Mouse (Mus musculus): ENCODE results near the gene Magi1. TPM values are rescaled to one million over a fixed set of nuclear protein-coding genes. Genes with fewer than 3 reads are reported as not detected.
A peak's percentile ranks its signal among the peaks of the same experiment; 100 is the strongest.

Magi1 gene
- polyA plus RNA-seq, 1 experiment from 2014 or later: 17.1 TPM

- Histone ChIP-seq H3K27ac (no peak overlapping the region), H3K4me2 (no peak overlapping the region), H3K27me3 (no peaks in the 10 kb centered on the region; the same call in 1 of the 2 replicates), H3K9me3 (no peaks in the 10 kb centered on the region), H3K9ac (replicated peaks) (no peak overlapping the region), H3K4me1 (replicated peaks) (peaks cover 62% of the 10 kb centered on the region), H3K36me3 (no peaks in the 10 kb centered on the region), H3K4me3 (replicated peaks) (no peak overlapping the region)
- ATAC-seq (ENCODE audit: insufficient number of reproducible peaks, insufficient read depth, low FRiP score, low TSS enrichment, low read depth): no peak
- 41% methylated on average over 4 of the region's 4 CpGs for WGBS
These were observed 151.7 kb downstream of the Magi1 start for GRCm38 (mm10) chr6:94131999-94132398.

DNA sequence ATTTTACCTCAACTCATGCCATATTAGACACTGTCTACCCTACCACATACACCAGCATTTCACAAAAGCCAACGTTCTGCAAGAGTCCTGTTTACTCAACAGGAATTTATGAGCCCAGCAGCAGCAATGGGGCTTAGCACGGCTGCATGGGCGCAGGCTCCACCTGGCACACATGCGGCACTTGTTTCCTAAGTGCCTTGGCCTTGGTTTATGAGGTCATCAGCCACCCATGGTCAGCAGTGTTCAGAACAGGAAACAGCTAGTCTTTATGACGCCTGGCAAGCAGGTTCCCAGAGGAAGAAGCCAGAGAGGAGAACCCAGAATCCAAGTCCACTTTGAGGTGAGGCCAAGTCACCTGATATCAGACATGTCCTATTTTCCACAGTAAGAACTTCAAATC lies 153.3 kb downstream of the Magi1 start:
- Histone ChIP-seq H3K4me2 (0 out of 2 replicates have a peak overlapping the region, but pooled peaks have one; percentile 0), H3K4me3 (replicated peaks) (no peak overlapping the region), H3K9me3 (no peaks in the 10 kb centered on the region), H3K36me3 (no peaks in the 10 kb centered on the region), H3K9ac (replicated peaks) (no peak overlapping the region), H3K4me1 (replicated peaks) (peaks cover 54% of the 10 kb centered on the region), H3K27ac (no peak overlapping the region), H3K27me3 (no peaks in the 10 kb centered on the region; the same call in 1 of the 2 replicates)
- WGBS: 18% methylated on average over 5 of the region's 5 CpGs
- ATAC-seq (ENCODE audit: insufficient number of reproducible peaks, insufficient read depth, low FRiP score, low TSS enrichment, low read depth): peak; percentile 75

DNA sequence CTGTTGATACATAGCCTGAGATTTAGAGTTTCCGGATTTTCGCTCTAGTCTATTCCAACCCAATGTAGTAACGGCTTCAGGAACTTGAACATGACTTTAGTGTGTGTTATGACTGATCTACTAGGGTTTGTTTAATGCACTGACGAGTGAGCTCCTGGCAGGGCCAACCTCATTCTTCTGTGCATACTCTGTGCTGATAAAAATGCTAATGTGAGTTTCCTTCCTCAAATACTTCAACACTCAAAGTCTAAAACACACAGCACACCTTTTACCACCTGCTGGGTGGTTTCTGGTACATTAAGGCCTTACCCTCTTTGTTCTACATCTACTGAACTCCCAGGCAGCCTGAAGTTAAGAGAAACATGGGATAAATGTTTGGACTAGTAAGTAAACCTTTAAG lies 157.0 kb downstream of the Magi1 start:
- Histone ChIP-seq H3K36me3 (no peaks in the 10 kb centered on the region), H3K4me1 (replicated peaks) (peaks cover 74% of the 10 kb centered on the region), H3K27ac (no peak overlapping the region), H3K9me3 (no peaks in the 10 kb centered on the region), H3K4me2 (no peak overlapping the region), H3K4me3 (replicated peaks) (no peak overlapping the region), H3K9ac (replicated peaks) (no peak overlapping the region), H3K27me3 (no peaks in the 10 kb centered on the region)
- WGBS: 86% methylated on average over 4 of the region's 4 CpGs
- ATAC-seq (ENCODE audit: insufficient number of reproducible peaks, insufficient read depth, low FRiP score, low TSS enrichment, low read depth): no peak

DNA sequence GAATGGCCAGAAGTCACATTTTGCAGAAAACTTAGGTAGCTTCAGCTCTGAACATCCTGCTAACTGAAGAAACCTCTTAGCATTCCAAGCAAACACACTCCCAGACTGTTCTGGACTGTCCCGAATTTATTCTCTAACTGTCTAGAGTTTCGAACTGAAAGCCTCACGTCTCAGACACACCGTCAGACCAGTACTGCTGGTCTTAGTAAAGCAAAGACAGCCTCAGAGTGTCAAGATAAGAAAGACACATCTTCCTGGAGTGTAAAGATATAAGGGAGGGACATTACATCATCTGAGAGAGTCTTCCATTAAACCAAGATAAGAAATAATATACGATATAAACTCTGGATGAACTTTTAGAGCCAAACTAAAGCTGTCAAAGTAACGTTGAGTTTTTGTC lies 158.6 kb downstream of the Magi1 start:
- Histone ChIP-seq H3K27ac (no peak overlapping the region), H3K36me3 (no peaks in the 10 kb centered on the region), H3K9me3 (no peaks in the 10 kb centered on the region), H3K4me3 (replicated peaks) (no peak overlapping the region), H3K4me2 (no peak overlapping the region), H3K9ac (replicated peaks) (no peak overlapping the region), H3K27me3 (peaks cover 6% of the 10 kb centered on the region; the same call in 1 of the 2 replicates), H3K4me1 (replicated peaks) (peaks cover 75% of the 10 kb centered on the region)
- no peak for ATAC-seq (ENCODE audit: insufficient number of reproducible peaks, insufficient read depth, low FRiP score, low TSS enrichment, low read depth)
- WGBS: 63% methylated on average over 6 of the region's 6 CpGs

DNA sequence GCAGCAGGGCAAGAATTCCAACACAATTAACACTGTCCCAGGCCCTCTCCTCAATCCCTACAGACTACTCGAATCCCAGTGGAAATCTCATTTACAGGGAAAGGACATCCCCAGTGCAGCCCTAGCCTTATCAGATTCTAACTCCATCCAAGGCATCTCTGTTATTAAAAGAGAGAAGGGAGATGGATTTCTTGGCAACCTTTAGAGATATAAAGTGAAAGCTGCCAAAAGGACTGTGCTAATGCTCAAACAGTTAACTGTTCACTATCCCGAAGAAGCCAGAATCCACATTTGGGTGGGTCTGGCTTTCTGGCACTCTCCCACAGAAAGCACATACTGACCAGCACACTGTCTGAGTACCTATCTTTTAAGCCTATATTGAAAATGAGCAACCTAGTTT lies 159.4 kb downstream of the Magi1 start:
- Histone ChIP-seq H3K9ac (replicated peaks) (no peak overlapping the region), H3K4me3 (replicated peaks) (no peak overlapping the region), H3K27ac (no peak overlapping the region), H3K4me2 (no peak overlapping the region), H3K36me3 (no peaks in the 10 kb centered on the region), H3K4me1 (replicated peaks) (peaks cover 66% of the 10 kb centered on the region), H3K27me3 (peaks cover 13% of the 10 kb centered on the region), H3K9me3 (no peaks in the 10 kb centered on the region)
- 48% methylated on average over 2 of the region's 2 CpGs for WGBS
- ATAC-seq (ENCODE audit: insufficient number of reproducible peaks, insufficient read depth, low FRiP score, low TSS enrichment, low read depth): no peak

- Histone ChIP-seq H3K9ac (replicated peaks) (no peak overlapping the region), H3K4me1 (replicated peaks) (peaks cover 51% of the 10 kb centered on the region), H3K9me3 (no peaks in the 10 kb centered on the region), H3K27me3 (peaks cover 18% of the 10 kb centered on the region), H3K36me3 (no peaks in the 10 kb centered on the region), H3K4me3 (replicated peaks) (no peak overlapping the region), H3K4me2 (peak overlapping the region; percentile 49), H3K27ac (peak overlapping the region; percentile 72)
- ATAC-seq (ENCODE audit: insufficient number of reproducible peaks, insufficient read depth, low FRiP score, low TSS enrichment, low read depth): peak; percentile 76; the same call in 1 of the 2 replicates
- 10% methylated on average over 8 of the region's 8 CpGs for WGBS
These were observed 161.1 kb downstream of the Magi1 start for GRCm38 (mm10) chr6:94122566-94123150.

- Histone ChIP-seq H3K27ac (no peak overlapping the region), H3K9ac (replicated peaks) (no peak overlapping the region), H3K4me3 (replicated peaks) (no peak overlapping the region), H3K4me2 (no peak overlapping the region), H3K4me1 (replicated peaks) (peaks cover 49% of the 10 kb centered on the region), H3K36me3 (no peaks in the 10 kb centered on the region), H3K9me3 (no peaks in the 10 kb centered on the region), H3K27me3 (peaks cover 18% of the 10 kb centered on the region)
- no peak for ATAC-seq (ENCODE audit: insufficient number of reproducible peaks, insufficient read depth, low FRiP score, low TSS enrichment, low read depth)
- WGBS: 31% methylated on average over 5 of the region's 5 CpGs
These were observed 162.2 kb downstream of the Magi1 start for GRCm38 (mm10) chr6:94121488-94121887.

- Histone ChIP-seq H3K27ac (peak overlapping the region; percentile 23; the same call in 1 of the 2 replicates), H3K9me3 (no peaks in the 10 kb centered on the region), H3K4me2 (peak overlapping the region; percentile 28), H3K9ac (replicated peaks) (no peak overlapping the region), H3K36me3 (no peaks in the 10 kb centered on the region), H3K4me3 (replicated peaks) (no peak overlapping the region), H3K27me3 (peaks cover 18% of the 10 kb centered on the region), H3K4me1 (replicated peaks) (peaks cover 37% of the 10 kb centered on the region)
- 25% methylated on average over 6 of the region's 6 CpGs for WGBS
- ATAC-seq (ENCODE audit: insufficient number of reproducible peaks, insufficient read depth, low FRiP score, low TSS enrichment, low read depth): no peak
These were observed 167.0 kb downstream of the Magi1 start for GRCm38 (mm10) chr6:94116434-94117432.

- Histone ChIP-seq H3K9me3 (no peaks in the 10 kb centered on the region), H3K36me3 (no peaks in the 10 kb centered on the region), H3K27me3 (no peaks in the 10 kb centered on the region), H3K27ac (no peak overlapping the region), H3K4me1 (replicated peaks) (peaks cover 31% of the 10 kb centered on the region), H3K4me2 (no peak overlapping the region), H3K9ac (replicated peaks) (no peak overlapping the region), H3K4me3 (replicated peaks) (no peak overlapping the region)
- no peak for ATAC-seq (ENCODE audit: insufficient number of reproducible peaks, insufficient read depth, low FRiP score, low TSS enrichment, low read depth)
These were observed 171.9 kb downstream of the Magi1 start for GRCm38 (mm10) chr6:94111833-94112232.

GRCm38 (mm10) chr6:94107401-94108107 lies 176.2 kb downstream of the Magi1 start:
- WGBS: 36% methylated on average over 11 of the region's 11 CpGs
- peak; percentile 37 for ATAC-seq (ENCODE audit: insufficient number of reproducible peaks, insufficient read depth, low FRiP score, low TSS enrichment, low read depth)

GRCm38 (mm10) chr6:94103581-94103980 lies 180.1 kb downstream of the Magi1 start:
- Histone ChIP-seq H3K4me3 (replicated peaks) (no peak overlapping the region), H3K9ac (replicated peaks) (no peak overlapping the region), H3K9me3 (no peaks in the 10 kb centered on the region), H3K27me3 (no peaks in the 10 kb centered on the region), H3K27ac (no peak overlapping the region), H3K36me3 (no peaks in the 10 kb centered on the region), H3K4me1 (replicated peaks) (peaks cover 37% of the 10 kb centered on the region), H3K4me2 (no peak overlapping the region)
- WGBS: 45% methylated on average over 3 of the region's 3 CpGs
- no peak for ATAC-seq (ENCODE audit: insufficient number of reproducible peaks, insufficient read depth, low FRiP score, low TSS enrichment, low read depth)

More at GRCm38 (mm10) chr6:94107401-94108107, 176.2 kb downstream of the Magi1 start:
- Histone ChIP-seq H3K27me3 (no peaks in the 10 kb centered on the region), H3K4me1 (replicated peaks) (peaks cover 36% of the 10 kb centered on the region), H3K4me2 (no peak overlapping the region), H3K4me3 (replicated peaks) (no peak overlapping the region), H3K9ac (replicated peaks) (no peak overlapping the region), H3K9me3 (no peaks in the 10 kb centered on the region), H3K27ac (no peak overlapping the region), H3K36me3 (no peaks in the 10 kb centered on the region)

Measured in limb, embryonic 12.5 days (tissue).